Mouse (Mus musculus) heart, adult 2 months (tissue): ENCODE results near the gene Usp43.

Experiments used
- CTCF ChIP-seq: fragments of 200-600 bp; IDR thresholded peaks from 2 replicates; pipeline ENCODE4 v1.8.1; 2022; ENCODE audit warnings: antibody characterized with exemption, mild to moderate bottlenecking, moderate library complexity
- EP300 ChIP-seq: fragments of 200-500 bp; IDR thresholded peaks from 2 replicates; pipeline ENCODE4 v1.6.1; 2011; ENCODE audit warnings: low read depth, low read length, control low read depth; ENCODE audit not compliant: insufficient read depth
- POLR2A ChIP-seq: fragments of 200-500 bp; IDR thresholded peaks from 2 replicates; pipeline ENCODE4 v1.6.1; 2011; ENCODE audit warnings: mild to moderate bottlenecking, low read depth, low read length, control low read depth; ENCODE audit not compliant: insufficient read depth

- TF ChIP-seq CTCF = peak; percentile 44
- no peak for TF ChIP-seq POLR2A
- TF ChIP-seq EP300 = no peak
Measured at GRCm38 (mm10) chr11:67921091-67921826, 694 bp downstream of the Usp43 start.
